In genomic region chr8:90348178-90348925, GRCm38 (mm10) we compare ENCODE assay signal across 8 mouse cellular contexts. TPM values are rescaled to one million over a fixed set of nuclear protein-coding genes. Genes with fewer than 3 reads are reported as not detected.
A peak's percentile ranks its signal among the peaks of the same experiment; 100 is the strongest.
DNase-seq lines count a peak whose midpoint lies in the region; ATAC-seq and TF ChIP-seq lines count a peak whose summit lies in the region.

TSS of gene Tox3 (minus strand) at chr8:90348343.

- H3K4me1 ChIP-seq in heart, embryonic 14.5 days (ENCODE audit: control insufficient read depth in 2 of 2, insufficient read depth in 2 of 2, low read length in 2 of 2), result peaks cover 10 to 16% of the 10 kb centered on the region in 2 experiments
- H3K4me1 ChIP-seq in kidney, postnatal 0 days (replicated peaks; ENCODE audit: insufficient read depth, low read length), result 0 out of 2 replicates have a peak, but pooled peaks cover 3% of the 10 kb centered on the region
- peaks cover 5% of the 10 kb centered on the region; the same call in 1 of the 2 replicates for H3K4me1 ChIP-seq in olfactory bulb, adult 2 months (ENCODE audit: control insufficient read depth, insufficient read depth, low read length)

- WGBS in heart, embryonic 14.5 days, result 4% methylated on average over 32 of the region's 89 CpGs
- 2% methylated on average over 50 of the region's 89 CpGs for WGBS in kidney, postnatal 0 days
- 9% methylated on average over 53 of the region's 89 CpGs for WGBS in olfactory bulb, adult 2 months

- no peak for TF ChIP-seq CTCF in kidney, postnatal 0 days (IDR thresholded peaks at IDR 0.05; ENCODE audit: low read depth)
- no peak for TF ChIP-seq CTCF in olfactory bulb, adult 2 months (IDR thresholded peaks at IDR 0.05; ENCODE audit: insufficient read depth, low read depth, low read length)

- H3K36me3 ChIP-seq in heart, embryonic 14.5 days (ENCODE audit: control insufficient read depth, insufficient read depth, low read length), result no peaks in the 10 kb centered on the region
- no peaks in the 10 kb centered on the region for H3K36me3 ChIP-seq in kidney, postnatal 0 days (ENCODE audit: insufficient read depth, low read length)

- H3K9me3 ChIP-seq in heart, embryonic 14.5 days (ENCODE audit: control insufficient read depth, low read length), result no peaks in the 10 kb centered on the region
- no peaks in the 10 kb centered on the region for H3K9me3 ChIP-seq in kidney, postnatal 0 days (replicated peaks; ENCODE audit: low read length)

- H3K9ac ChIP-seq in heart, embryonic 14.5 days (ENCODE audit: low read length), result peak within 1 kb of the TSS; percentile 98
- peak within 1 kb of the TSS; percentile 86 for H3K9ac ChIP-seq in kidney, postnatal 0 days (ENCODE audit: low read depth, low read length)

- TF ChIP-seq POLR2A in olfactory bulb, adult 2 months (IDR thresholded peaks at IDR 0.05; ENCODE audit: insufficient read depth, low read depth, low read length), result no peak

- H3K27me3 ChIP-seq in heart, embryonic 14.5 days (ENCODE audit: control insufficient read depth, insufficient read depth, low read length), result no peaks in the 10 kb centered on the region
- H3K27me3 ChIP-seq in kidney, postnatal 0 days (ENCODE audit: insufficient read depth, low read length), result no peaks in the 10 kb centered on the region

- peak within 1 kb of the TSS; percentile 92 to 95 for H3K4me3 ChIP-seq in heart, embryonic 14.5 days (ENCODE audit: control insufficient read depth in 1 of 2, insufficient read depth in 1 of 2, low read depth in 1 of 2, low read length in 2 of 2)
- H3K4me3 ChIP-seq in kidney, postnatal 0 days (replicated peaks; ENCODE audit: low read depth, low read length), result peak within 1 kb of the TSS; percentile 77
- H3K4me3 ChIP-seq in olfactory bulb, adult 2 months (ENCODE audit: insufficient read depth, low read depth, low read length), result peak within 1 kb of the TSS; percentile 83

- no peak for DNase-seq in layer of hippocampus, adult 18-20 months (ENCODE audit: low spot score in 2 of 2)
- no peak for DNase-seq in layer of hippocampus, adult 9-10 months (ENCODE audit: low spot score)
- peak; percentile 77 for DNase-seq in embryo, embryonic 11 days
- peak; percentile 51 for DNase-seq in kidney, postnatal 0 days (ENCODE audit: low spot score)
- DNase-seq in lung, adult 18-20 months, result peak; percentile 52 to 56
- no peak for DNase-seq in adipocyte (ENCODE audit: low spot score)

- peak within 1 kb of the TSS; percentile 92 to 95 for H3K27ac ChIP-seq in heart, embryonic 14.5 days (replicated peaks in 1 of 2; ENCODE audit: control insufficient read depth in 1 of 2, insufficient read depth in 1 of 2, low read depth in 2 of 2, low read length in 2 of 2)
- H3K27ac ChIP-seq in kidney, postnatal 0 days, result peak within 1 kb of the TSS; percentile 92
- peak within 1 kb of the TSS; percentile 15 for H3K27ac ChIP-seq in olfactory bulb, adult 2 months (ENCODE audit: insufficient read depth, low read depth, low read length)

- peak; percentile 47 for ATAC-seq in heart, embryonic 14.5 days (ENCODE audit: insufficient number of reproducible peaks, insufficient read depth, low FRiP score, low read depth)
- peak; percentile 64 for ATAC-seq in kidney, postnatal 0 days (replicated peaks; ENCODE audit: low FRiP score, low read depth)

- H3K4me2 ChIP-seq in heart, embryonic 14.5 days (ENCODE audit: low read length), result peak within 1 kb of the TSS; percentile 62
- H3K4me2 ChIP-seq in kidney, postnatal 0 days (ENCODE audit: low read length), result peak within 1 kb of the TSS; percentile 88

RNA-seq across cellular contexts. Expression of gene Tox3, which starts in this region (rescaled TPM):
- 10 to 100 TPM; 12.8 to 14.9 TPM for total RNA-seq in layer of hippocampus, adult 18-20 months (2021)
- 28.5 and 29.0 TPM in 2 replicates for polyA plus RNA-seq in heart, embryonic 14.5 days (2014; fragmentation: Nextera tagmentation; extraction: Ambion mirVana)
- polyA plus RNA-seq in kidney, postnatal 0 days (2015; fragmentation: Nextera tagmentation; extraction: Ambion mirVana), result 17.9 and 20.7 TPM in 2 replicates
- not detected in 2 replicates for polyA plus RNA-seq in olfactory bulb, adult 2 months (2012; ENCODE audit: insufficient read depth, insufficient read length, low replicate concordance, missing spikeins)

Comparison
In these comparisons a context has a peak if more than half of its experiments do, and no peak if none do; other contexts are left out.
1. RNA of gene Tox3 (polyA plus RNA-seq): 28.5 to 29.0 TPM in heart, embryonic 14.5 days and 17.9 to 20.7 TPM in kidney, postnatal 0 days; not detected in olfactory bulb, adult 2 months; every median in the first group is over 10 times any median in the second.
2. DNase-seq: peak in embryo, embryonic 11 days (single experiment), kidney, postnatal 0 days (single experiment) and lung, adult 18-20 months (2 of 2); none in layer of hippocampus, adult 18-20 months (0 of 2), layer of hippocampus, adult 9-10 months (single experiment) and adipocyte (single experiment).
3. H3K27ac ChIP-seq: peak in every context shown above with its lines; median percentile 94 in heart, embryonic 14.5 days; 92 in kidney, postnatal 0 days; 15 in olfactory bulb, adult 2 months.
4. Peak in every context shown above with its lines, with median percentiles within 50 percentile points of each other: H3K4me3 ChIP-seq.